Mouse (Mus musculus) heart, postnatal 36 days (tissue): ENCODE measurements around the gene Ccl2. TPM values are rescaled to one million over a fixed set of nuclear protein-coding genes. Genes with fewer than 3 reads are reported as not detected.

Source experiments
- DNase-seq, 2 experiments: peaks; one replicate each; pipeline ENCODE4 v3.0.0; 2021 to 2022
- intact Hi-C: fragments of 180-260 bp; cut with DNase I; formaldehyde crosslinking; loops from one replicate; pipeline ENCODE4 v1.15.1; 2025
- total RNA-seq, 2 experiments: library from RNA; stranded (reverse); gene quantifications; 2 replicates each; pipeline ENCODE4 v1.2.3; 2021

The Ccl2 gene
- 1 to 10 TPM; 1.5 TPM for total RNA-seq

GRCm38 (mm10) chr11:82035356-82035755 is at the start of gene Ccl2:
TSS of gene Ccl2 (plus strand) at chr11:82035571.
- intact Hi-C loops: loop anchor here (2.0 kb wide), 1 partner anchor 39 kb away; no protein-coding TSS in a partner anchor

GRCm38 (mm10) chr11:81996172-81996841 is 39.1 kb upstream of the Ccl2 start:
- intact Hi-C loops: loop anchor here (1.0 to 2.0 kb wide), 3 partner anchors 38 to 181 kb away; partner anchors contain the start of gene Ccl2
- peak; percentile 77 to 81 for DNase-seq

More at GRCm38 (mm10) chr11:82035356-82035755, at the start of gene Ccl2:
- peak; percentile 76 for DNase-seq

GRCm38 (mm10) chr11:81997085-81997484 is 38.3 kb upstream of the Ccl2 start:
- intact Hi-C loops: loop anchor here (2.0 kb wide), 2 partner anchors 38 to 50 kb away; partner anchors contain the start of gene Ccl2
- DNase-seq: no peak

- intact Hi-C loops: no loop called here
- DNase-seq: no peak
Measured at GRCm38 (mm10) chr11:81998646-81999045, 36.7 kb upstream of the Ccl2 start.

- intact Hi-C loops: no loop called here
- DNase-seq: no peak
Measured at GRCm38 (mm10) chr11:81999469-81999868, 35.9 kb upstream of the Ccl2 start.

GRCm38 (mm10) chr11:82000581-82000980 is 34.8 kb upstream of the Ccl2 start:
- no peak for DNase-seq
- intact Hi-C loops: no loop called here

GRCm38 (mm10) chr11:82004810-82005209 is 30.6 kb upstream of the Ccl2 start:
- no peak for DNase-seq
- intact Hi-C loops: no loop called here

GRCm38 (mm10) chr11:82006796-82007423 is 28.5 kb upstream of the Ccl2 start:
- intact Hi-C loops: no loop called here
- DNase-seq: peak; percentile 75 to 85

GRCm38 (mm10) chr11:82010115-82010514 is 25.3 kb upstream of the Ccl2 start:
- intact Hi-C loops: no loop called here

GRCm38 (mm10) chr11:82011411-82012193 is 23.8 kb upstream of the Ccl2 start:
- intact Hi-C loops: no loop called here
- peak in 1 of 2 experiments; percentile 40 for DNase-seq

More at GRCm38 (mm10) chr11:82010115-82010514, 25.3 kb upstream of the Ccl2 start:
- DNase-seq: no peak

- intact Hi-C loops: no loop called here
- no peak for DNase-seq
Measured at GRCm38 (mm10) chr11:82013756-82014155, 21.6 kb upstream of the Ccl2 start.

GRCm38 (mm10) chr11:82015066-82015465 is 20.3 kb upstream of the Ccl2 start:
- DNase-seq: no peak
- intact Hi-C loops: no loop called here

GRCm38 (mm10) chr11:82016181-82016780 is 19.1 kb upstream of the Ccl2 start:
- intact Hi-C loops: no loop called here
- peak in 1 of 2 experiments; percentile 41 for DNase-seq

GRCm38 (mm10) chr11:82019389-82019788 is 16.0 kb upstream of the Ccl2 start:
- no peak for DNase-seq
- intact Hi-C loops: no loop called here

- intact Hi-C loops: no loop called here
- no peak for DNase-seq
Measured at GRCm38 (mm10) chr11:82019793-82020192, 15.6 kb upstream of the Ccl2 start.

GRCm38 (mm10) chr11:82021406-82021805 is 14.0 kb upstream of the Ccl2 start:
- intact Hi-C loops: no loop called here
- DNase-seq: no peak

GRCm38 (mm10) chr11:82022504-82023056 is 12.8 kb upstream of the Ccl2 start:
- intact Hi-C loops: no loop called here
- DNase-seq: no peak

GRCm38 (mm10) chr11:82023769-82024168 is 11.6 kb upstream of the Ccl2 start:
- intact Hi-C loops: no loop called here
- DNase-seq: no peak

- intact Hi-C loops: no loop called here
- DNase-seq: no peak
Measured at GRCm38 (mm10) chr11:82030171-82030570, 5.2 kb upstream of the Ccl2 start.

- intact Hi-C loops: no loop called here
- DNase-seq: no peak
Measured at GRCm38 (mm10) chr11:82032136-82032535, 3.2 kb upstream of the Ccl2 start.
